Mouse (Mus musculus) adipocyte (in vitro differentiated cells): ENCODE results near the gene Ankrd49.

Experiments
- DNase-seq: peaks from one replicate; pipeline ENCODE4 v3.0.0-alpha.2; 2016; ENCODE audit warnings: low spot score

The Ankrd49 gene

DNA sequence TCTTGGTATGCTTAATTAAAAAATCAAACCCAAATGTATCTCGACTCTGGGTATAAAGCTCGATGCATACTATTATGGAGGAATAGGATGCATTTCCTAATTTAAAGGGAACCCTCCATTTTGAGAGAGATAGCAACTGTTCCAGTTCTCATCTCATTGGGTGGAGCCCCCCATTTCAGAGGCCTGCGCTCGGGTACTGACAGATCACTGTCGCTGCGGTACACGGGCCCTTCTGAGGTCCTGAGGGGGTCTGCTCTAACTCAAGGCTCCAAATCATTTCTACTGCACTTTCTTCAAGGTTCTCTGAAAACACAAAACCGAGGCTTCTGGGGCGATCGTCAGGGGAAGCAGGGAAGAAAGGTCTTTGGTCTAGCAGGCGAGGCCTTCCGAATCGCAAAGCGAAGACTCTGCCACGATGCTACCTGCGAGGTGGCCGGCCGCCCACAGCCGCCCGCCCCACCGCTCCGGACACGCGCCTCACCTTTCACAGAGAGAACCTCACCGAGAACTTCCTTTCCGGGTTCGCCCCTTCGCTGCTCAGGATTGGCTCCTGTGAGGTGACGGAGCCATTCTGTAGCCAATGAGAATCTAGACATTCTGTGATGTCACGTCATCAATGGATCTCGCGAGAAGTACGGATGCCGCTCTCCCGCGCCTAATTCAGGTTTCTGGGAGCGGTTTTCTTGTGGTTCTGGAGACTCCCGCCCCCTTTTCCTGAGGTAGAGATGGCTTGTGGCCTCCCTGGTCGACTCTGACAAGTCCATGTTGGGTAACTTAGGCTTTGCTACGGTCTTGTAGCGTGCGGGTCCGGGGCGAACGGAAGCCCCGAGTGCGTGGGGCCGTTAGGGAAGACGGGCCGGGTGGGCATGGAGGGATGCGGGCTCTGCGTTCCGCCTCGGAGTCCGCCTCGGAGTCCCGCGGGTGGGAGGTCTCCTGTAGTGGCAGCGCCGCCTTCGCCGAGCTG is at the start of gene Ankrd49, which contains the start of gene Mre11a:
Gene Ankrd49 (minus strand): TSS at position 818 of the 964 bp plus-strand sequence.
Gene Mre11a (plus strand): TSS at position 616 of the 964 bp plus-strand sequence.
- peak; percentile 96 for DNase-seq

DNA sequence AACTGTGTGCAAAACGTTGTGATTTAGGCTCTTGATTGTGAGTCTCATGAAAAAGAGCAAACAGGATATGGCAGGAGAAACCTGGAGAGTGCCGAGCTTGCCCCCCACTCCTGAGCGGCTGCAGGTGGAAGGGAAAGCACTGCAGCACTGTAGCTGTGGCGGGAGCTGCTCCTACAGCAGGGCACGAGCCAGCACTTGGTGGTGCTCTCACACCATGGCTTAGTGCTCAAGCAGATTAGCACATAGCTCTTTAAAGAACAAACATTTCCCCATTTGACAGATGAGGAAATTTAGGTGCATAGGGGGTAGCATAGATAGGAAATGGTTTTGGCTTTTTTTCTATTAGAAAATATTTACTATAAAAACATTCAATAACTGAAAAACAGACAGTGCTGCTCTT is 47.4 kb upstream of the Ankrd49 start:
- DNase-seq = no peak

DNA sequence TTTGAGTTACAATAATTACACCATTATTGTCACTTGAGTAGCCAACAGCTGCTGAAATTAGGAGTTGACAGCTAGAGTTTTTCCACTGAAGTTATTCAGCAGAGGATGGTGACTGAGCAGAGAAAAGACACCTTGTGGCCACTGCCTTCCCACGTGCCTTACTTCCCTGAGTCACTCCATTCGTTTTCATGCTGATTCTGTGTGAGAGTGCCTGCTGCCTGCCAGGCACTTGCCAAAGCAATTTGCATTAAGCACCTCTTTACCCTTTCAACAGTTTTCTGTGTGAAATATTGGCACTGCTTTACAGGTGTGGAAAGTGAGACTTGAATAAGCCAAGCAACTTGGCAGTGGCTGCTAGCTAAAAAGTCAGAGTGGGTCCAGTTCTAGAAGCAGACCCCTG is 43.2 kb upstream of the Ankrd49 start:
- DNase-seq = no peak

DNA sequence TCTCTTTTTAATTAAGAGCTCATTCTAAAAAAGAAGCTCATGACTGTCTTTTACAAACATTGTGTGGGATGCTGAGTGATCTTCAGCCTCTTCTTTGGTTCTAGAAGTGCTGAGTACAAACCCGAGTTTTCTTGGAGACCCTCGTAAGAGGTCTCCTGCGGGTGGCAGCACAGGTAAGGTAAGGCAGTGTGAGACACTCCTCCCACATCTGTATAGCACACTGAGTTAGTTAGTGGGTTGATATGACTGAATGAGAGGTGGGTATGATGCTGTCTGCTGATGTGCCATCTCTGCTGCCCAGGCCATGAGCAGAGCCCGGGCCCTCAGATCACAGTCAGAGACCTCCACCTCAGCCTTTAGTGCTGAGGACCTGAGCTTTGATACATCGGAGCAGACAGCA is 40.2 kb upstream of the Ankrd49 start:
- DNase-seq = no peak

GRCm38 (mm10) chr9:14821396-14821795 is 36.7 kb upstream of the Ankrd49 start:
- DNase-seq = no peak

DNA sequence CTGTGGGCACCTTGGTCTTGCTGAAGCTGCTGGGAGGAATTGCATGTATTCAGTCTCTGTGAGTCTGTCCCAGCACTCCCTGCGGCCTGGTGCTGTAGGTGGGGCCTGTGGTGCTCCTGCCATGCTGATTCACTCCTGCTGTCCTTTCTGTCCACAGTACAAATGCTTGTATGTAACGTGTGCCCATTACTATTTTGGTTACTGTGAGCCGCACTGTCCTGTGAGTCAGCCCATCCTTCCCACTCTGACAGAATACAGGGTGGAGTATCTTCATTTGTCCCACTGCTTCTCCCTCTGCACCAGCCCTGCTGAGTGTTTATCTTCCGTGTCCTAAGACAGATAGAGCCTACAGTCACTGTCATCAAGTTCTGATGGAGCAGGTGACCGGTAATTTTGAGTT is 25.5 kb upstream of the Ankrd49 start:
- DNase-seq = no peak

DNA sequence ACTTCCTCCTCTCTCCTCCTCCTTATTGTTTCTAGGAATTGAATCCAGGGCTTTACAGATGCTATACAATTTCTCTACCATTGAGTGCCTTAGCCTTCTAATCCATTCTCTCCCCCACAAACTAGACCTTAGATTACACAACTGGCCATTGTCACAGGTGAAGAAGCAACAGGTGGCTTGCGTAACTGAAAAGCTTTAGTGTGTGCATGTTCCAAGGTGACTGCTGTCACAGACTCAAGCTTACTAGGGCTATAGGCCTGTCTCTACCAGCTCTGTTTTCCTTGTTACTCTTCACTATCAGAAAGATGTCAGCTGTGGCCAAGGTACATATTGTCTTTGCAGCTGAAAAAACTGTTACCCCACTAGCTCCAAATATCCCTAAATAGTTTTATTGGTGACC is 22.1 kb upstream of the Ankrd49 start:
- no peak for DNase-seq

- no peak for DNase-seq
These were observed 21.1 kb upstream of the Ankrd49 start for GRCm38 (mm10) chr9:14805714-14806113.

GRCm38 (mm10) chr9:14787356-14787755 is 2.7 kb upstream of the Ankrd49 start:
- DNase-seq = no peak

DNA sequence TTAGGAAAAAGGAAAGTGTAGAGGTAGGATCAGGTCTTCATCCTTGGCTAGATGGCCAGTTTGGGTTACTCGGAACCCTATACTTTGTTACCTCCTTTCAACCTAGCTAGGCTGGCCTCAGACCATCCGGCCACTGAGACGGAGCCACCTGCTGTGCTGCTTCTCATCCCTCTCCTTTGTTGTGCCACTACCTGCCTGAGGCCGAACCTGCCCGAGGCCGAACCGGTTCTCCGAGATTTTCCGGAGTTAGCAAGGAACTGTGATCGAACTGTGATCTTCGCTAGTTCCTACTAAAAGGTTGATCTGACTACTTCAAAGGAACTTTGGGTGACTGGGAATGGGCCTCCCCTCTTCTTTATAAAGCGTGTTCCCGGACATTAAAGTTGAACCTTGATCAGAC is 6.3 kb downstream of the Ankrd49 start:
- no peak for DNase-seq

DNA sequence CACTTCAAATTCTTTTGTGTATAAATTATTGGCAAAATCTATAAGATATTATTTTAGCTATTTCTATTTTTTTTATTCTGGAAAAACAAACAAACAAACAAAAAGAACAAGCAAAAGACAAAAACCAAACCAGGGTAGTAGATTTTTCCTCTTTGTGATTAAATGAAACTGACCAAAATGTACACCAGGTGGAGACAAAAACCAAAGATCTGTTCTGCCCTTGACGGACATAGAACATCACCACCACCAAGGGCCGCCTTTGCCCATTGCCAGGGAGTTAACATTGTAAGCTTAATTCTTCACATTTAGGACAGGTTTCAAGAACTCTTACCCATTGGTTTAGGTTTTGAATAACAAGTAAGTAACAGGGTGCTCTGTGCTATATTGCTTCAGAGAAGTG is 10.8 kb downstream of the Ankrd49 start:
- DNase-seq = peak; percentile 53

DNA sequence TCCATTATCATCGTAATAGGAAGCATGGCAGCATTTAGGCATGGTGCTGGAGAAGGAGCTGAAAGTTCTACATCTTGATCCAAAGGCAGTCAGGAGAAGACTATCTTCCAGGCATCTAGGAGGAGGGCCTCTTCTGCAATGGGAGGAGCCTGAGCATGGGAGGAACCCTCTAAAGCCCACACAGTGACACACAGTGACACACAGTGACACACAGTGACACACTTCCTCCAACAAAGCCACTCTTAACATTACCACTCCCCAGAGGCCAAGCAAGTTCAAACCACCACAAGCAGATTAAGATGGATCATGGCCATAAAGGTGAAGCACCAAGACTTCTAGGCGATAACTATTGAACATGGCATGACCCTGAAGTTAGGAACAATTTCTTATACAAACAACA is 12.6 kb downstream of the Ankrd49 start:
- no peak for DNase-seq

DNA sequence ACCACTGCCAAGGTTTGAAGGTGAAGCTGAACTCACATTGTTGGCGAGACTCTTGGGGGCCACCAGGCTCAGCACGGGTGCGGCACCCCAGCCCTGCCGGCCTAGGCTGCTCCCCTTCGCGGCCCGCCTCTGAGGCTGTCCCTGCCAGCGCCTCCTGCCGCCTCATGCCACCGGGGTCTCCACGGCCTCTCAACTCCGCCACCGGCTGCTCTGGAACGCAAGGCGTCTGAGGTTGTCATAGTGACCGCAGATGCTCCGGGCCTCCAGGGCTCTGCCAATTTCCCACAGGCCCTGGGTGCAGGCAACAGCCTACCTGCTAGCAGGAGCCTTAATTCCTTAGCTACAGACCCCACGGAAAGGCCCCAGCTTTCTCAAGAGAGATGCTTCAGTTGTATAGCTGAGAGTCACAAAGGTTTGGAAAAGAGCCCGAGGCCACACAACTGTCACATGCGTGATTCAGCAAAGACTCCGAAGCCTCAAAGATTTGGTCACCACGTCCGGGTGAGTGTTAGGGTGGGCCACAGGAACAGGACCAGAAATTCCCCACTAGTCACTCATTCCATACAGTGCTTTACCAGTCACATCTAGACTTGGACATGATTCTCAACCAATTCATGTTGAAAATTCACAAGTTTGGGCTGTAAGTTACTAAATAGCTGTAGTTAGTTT is 13.7 kb downstream of the Ankrd49 start, which contains the start of gene 1700012B09Rik:
Gene 1700012B09Rik (minus strand): TSS at position 228 of the 669 bp plus-strand sequence.
- no peak for DNase-seq

DNA sequence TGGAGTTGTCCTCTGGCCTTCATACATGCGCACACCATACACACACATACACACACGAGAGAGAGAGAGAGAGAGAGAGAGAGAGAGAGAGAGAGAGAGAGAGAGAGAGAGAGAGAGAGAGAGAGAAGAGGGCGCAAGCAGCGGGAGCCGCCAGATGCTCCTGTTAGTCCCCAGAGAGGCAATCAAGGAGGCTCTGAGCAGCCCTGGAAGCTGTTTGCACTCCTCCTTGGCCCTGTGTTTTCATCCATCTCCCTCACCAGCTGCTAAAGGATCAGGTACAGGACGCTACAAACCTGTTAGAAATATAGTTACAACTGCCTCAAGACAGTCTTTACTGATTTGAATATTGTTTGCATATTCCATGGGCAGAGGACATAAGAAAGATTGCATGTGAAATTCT is 14.8 kb downstream of the Ankrd49 start:
- no peak for DNase-seq

- DNase-seq = peak; percentile 65
These were observed 19.9 kb downstream of the Ankrd49 start for GRCm38 (mm10) chr9:14764765-14765164.

- no peak for DNase-seq
These were observed 25.4 kb downstream of the Ankrd49 start for GRCm38 (mm10) chr9:14759261-14759660.

DNA sequence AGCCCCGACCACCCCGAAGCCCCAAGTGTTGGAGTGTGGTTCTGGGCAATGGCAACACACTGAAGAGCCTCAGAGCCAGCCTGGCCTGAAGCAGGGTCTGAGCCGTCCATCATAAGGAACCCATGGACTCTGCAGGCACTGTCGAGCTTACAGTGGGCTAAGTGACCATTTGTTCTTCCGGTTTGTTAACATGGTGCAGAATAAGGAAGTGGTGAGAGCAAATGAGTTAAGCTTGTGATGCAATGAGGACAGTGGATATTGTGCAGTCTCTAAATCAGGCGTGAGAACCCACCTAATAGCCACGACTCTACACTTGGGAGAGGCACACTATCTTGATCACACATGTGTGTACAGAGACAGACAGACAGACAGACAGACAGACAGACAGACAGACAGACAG is 26.1 kb downstream of the Ankrd49 start:
- DNase-seq = no peak

GRCm38 (mm10) chr9:14754469-14754868 is 30.2 kb downstream of the Ankrd49 start:
- DNase-seq = no peak

DNA sequence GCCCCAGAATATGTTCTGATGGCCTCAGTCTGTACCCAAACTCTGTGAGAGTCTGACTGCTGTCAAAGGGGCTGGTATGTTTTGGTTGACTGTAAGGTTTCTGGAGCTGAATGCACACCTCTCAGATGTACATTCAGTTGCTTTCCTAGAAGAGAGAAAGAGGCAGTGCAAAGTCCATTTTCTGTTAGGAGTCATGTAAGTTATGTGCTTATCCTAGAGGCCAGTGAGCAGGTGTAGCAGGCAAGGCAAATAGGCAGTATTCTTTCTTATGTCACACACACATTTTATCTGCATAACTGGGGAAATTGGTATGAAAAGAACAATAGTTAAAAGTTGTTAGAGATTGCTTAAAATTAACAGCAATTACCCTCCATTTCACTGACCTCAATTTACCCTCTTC is 30.7 kb downstream of the Ankrd49 start:
- no peak for DNase-seq

- no peak for DNase-seq
These were observed 32.6 kb downstream of the Ankrd49 start, which contains the start of gene Fut4 for GRCm38 (mm10) chr9:14752001-14752522. Fut4 (minus strand) TSS chr9:14752393.

- no peak for DNase-seq
These were observed 33.1 kb downstream of the Ankrd49 start for GRCm38 (mm10) chr9:14751503-14752000.

DNA sequence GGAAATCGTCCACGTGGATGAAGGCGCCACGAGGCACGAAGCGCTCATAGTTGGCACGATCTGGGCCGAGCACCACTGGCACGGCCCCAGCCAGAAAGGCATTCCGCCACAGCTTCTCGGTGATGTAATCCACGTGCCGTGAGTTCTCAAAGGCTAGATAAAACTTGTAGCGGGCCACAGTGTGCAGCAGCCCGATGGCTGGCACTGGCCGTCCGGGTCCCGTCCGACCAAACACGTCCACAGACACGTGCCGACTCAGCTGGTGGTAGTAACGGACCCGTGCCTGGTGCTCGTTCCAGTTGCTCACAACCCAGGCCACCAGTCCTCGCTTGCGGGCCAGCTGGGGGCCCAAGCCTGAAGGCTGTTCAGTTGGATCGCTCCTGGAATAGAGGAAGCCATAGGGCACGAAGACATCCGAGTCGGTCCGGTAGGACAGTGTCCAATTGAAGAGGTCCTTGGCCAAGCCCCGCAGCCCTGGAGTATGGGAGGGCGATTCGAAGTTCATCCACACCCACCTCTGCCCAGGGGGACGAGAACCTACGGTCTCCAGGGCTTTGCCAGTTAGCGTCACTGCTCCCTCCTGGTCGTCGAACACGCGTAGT is 33.7 kb downstream of the Ankrd49 start:
- DNase-seq = no peak
